Mouse (Mus musculus) limb, embryonic 11.5 days (tissue): Measurements from ENCODE around the gene Fam83g. TPM values are rescaled to one million over a fixed set of nuclear protein-coding genes. Genes with fewer than 3 reads are reported as not detected.

Source experiments
- ATAC-seq: fragments of 200-750 bp; cut with Nextera tagmentation; 2 replicates; pipeline ENCODE4 v1.8.0; 2017; ENCODE audit warnings: low read depth; ENCODE audit not compliant: insufficient number of reproducible peaks, low FRiP score, low TSS enrichment
- DNase-seq: peaks from one replicate; pipeline ENCODE4 v3.0.0-alpha.2; 2015; ENCODE audit warnings: low spot score
- H3K27ac ChIP-seq: fragments of 300-500 bp; sonication (generic); replicated peaks from 2 replicates; pipeline ENCODE4 v1.5.1; 2014; ENCODE audit warnings: low read depth, mild to moderate bottlenecking, low read length
- H3K27me3 ChIP-seq: fragments of 300-500 bp; sonication (generic); 2 replicates; pipeline ENCODE4 v1.6.1; 2014; ENCODE audit warnings: mild to moderate bottlenecking, low read length, mixed read lengths; ENCODE audit not compliant: control insufficient read depth, insufficient read depth
- H3K36me3 ChIP-seq: fragments of 300-500 bp; sonication (generic); 2 replicates; pipeline ENCODE4 v1.6.1; 2014; ENCODE audit warnings: mild to moderate bottlenecking, low read length, moderate library complexity, mixed read lengths; ENCODE audit not compliant: control insufficient read depth, insufficient read depth
- H3K4me1 ChIP-seq: fragments of 300-500 bp; sonication (generic); 2 replicates; pipeline ENCODE4 v1.6.1; 2014; ENCODE audit warnings: low read length, mixed read lengths; ENCODE audit not compliant: control insufficient read depth, insufficient read depth
- H3K4me2 ChIP-seq: fragments of 300-500 bp; sonication (generic); 2 replicates; pipeline ENCODE4 v1.6.1; 2014; ENCODE audit warnings: low read depth, mild to moderate bottlenecking, moderate library complexity; ENCODE audit not compliant: severe bottlenecking
- H3K4me3 ChIP-seq: fragments of 300-500 bp; sonication (generic); 2 replicates; pipeline ENCODE4 v1.5.1; 2014; ENCODE audit warnings: low read depth, low read length
- H3K9ac ChIP-seq: fragments of 300-500 bp; sonication (generic); 2 replicates; pipeline ENCODE4 v1.6.1; 2014; ENCODE audit warnings: mild to moderate bottlenecking, low read length
- H3K9me3 ChIP-seq: fragments of 300-500 bp; sonication (generic); 2 replicates; pipeline ENCODE4 v1.6.1; 2016; ENCODE audit warnings: low read length; ENCODE audit not compliant: control insufficient read depth
- WGBS: fragments of 180-500 bp; shearing (Covaris S2); extraction: QIAGEN DNeasy Blood & Tissue Kit; methylation state at CpG from one replicate; pipeline ENCODE4 v1.1.7; 2014; 5-methylcytosine and 5-hydroxymethylcytosine counted together
- polyA plus RNA-seq: library from polyadenylated mRNA; unstranded; fragments of >200 nt; fragmentation: Nextera tagmentation; extraction: Ambion mirVana; gene quantifications from 2 replicates; pipeline ENCODE4 v1.2.1, GENCODE M21; 2014

Gene Fam83g
- polyA plus RNA-seq, 1 experiment from 2014 or later: 1.5 TPM

DNA sequence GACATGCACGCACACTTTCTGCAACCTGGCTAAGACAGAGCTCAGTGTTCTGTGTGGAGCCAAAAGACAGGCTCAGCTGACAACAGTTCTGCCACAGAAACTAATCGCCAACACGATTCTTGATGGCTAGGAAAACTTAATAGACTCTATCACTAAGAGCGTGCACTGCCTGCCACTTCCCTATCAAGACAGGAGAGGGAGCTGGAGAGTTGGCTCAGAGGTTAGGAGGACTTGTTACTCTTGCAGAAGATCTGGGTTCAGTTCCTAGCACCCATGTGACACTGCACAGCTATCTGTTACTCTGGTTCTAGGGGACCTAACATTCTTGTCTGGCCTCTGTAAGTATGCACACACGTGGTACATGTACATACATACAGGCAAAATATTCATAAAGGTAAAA, 67.7 kb downstream of the Fam83g start:
- H3K4me3 ChIP-seq: no peak overlapping the region
- no peak overlapping the region for H3K9ac ChIP-seq
- no peak overlapping the region for H3K27ac ChIP-seq
- H3K36me3 ChIP-seq: peaks cover 10% of the 10 kb centered on the region
- H3K4me2 ChIP-seq: no peak overlapping the region
- no peaks in the 10 kb centered on the region for H3K27me3 ChIP-seq
- WGBS: 82% methylated on average over 5 of the region's 5 CpGs
- DNase-seq: peak; percentile 24
- no peak for ATAC-seq
- no peaks in the 10 kb centered on the region for H3K4me1 ChIP-seq
- H3K9me3 ChIP-seq: no peaks in the 10 kb centered on the region

DNA sequence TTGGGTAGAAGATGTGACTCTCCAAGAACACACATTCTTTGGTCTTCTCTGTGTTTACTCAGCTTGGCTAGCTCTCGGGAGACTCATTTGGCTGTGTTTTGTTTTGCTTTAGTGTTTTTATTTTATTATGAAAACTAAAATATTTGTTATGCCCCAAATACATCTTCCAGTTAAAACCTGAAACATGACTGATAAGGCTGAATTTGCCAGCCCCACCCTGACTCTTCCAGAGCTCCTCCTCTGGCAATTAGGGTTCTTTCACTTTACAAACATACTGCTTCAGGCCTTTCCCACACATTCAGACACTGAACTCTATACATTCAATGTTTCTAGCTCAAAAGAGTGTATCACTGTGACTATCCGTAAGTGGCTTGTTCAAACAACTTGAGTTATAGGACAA, 73.3 kb downstream of the Fam83g start:
- Histone ChIP-seq H3K9me3 (no peaks in the 10 kb centered on the region), H3K4me1 (no peaks in the 10 kb centered on the region), H3K27ac (no peak overlapping the region), H3K27me3 (no peaks in the 10 kb centered on the region), H3K4me2 (no peak overlapping the region), H3K4me3 (no peak overlapping the region), H3K36me3 (peaks cover 5% of the 10 kb centered on the region), H3K9ac (no peak overlapping the region)
- WGBS: 90% methylated on average over 2 of the region's 2 CpGs
- no peak for DNase-seq
- ATAC-seq: no peak

Other genes with a start within 250 kb of the Fam83g start
- 0.13 TPM in 1 of 2 replicates, not detected in the other for gene Rnf112, start 230.0 kb upstream of the Fam83g start, polyA plus RNA-seq
- gene Mfap4, start 198.7 kb upstream of the Fam83g start, polyA plus RNA-seq: 244 and 251 TPM in 2 replicates
- 58.6 and 63.6 TPM in 2 replicates for gene Mapk7, start 189.7 kb upstream of the Fam83g start, polyA plus RNA-seq
- 40.9 and 42.7 TPM in 2 replicates for gene B9d1, start 178.9 kb upstream of the Fam83g start, polyA plus RNA-seq
- gene Epn2, start 104.4 kb upstream of the Fam83g start, polyA plus RNA-seq: 23.7 and 24.7 TPM in 2 replicates
- gene Grap, start 30.8 kb upstream of the Fam83g start, polyA plus RNA-seq: 4.1 and 5.2 TPM in 2 replicates
- 0.10 and 0.11 TPM in 2 replicates for gene Slc5a10, start 36.7 kb downstream of the Fam83g start, polyA plus RNA-seq
- 24.1 and 28.2 TPM in 2 replicates for gene Prpsap2, start 78.0 kb downstream of the Fam83g start, polyA plus RNA-seq
- gene Ulk2, start 171.0 kb downstream of the Fam83g start, polyA plus RNA-seq: 17.7 and 21.4 TPM in 2 replicates
- 17.7 and 23.5 TPM in 2 replicates for gene Akap10, start 246.2 kb downstream of the Fam83g start, polyA plus RNA-seq